Mouse (Mus musculus) thymus, adult 2 months (tissue): ENCODE results near the gene P2rx7. TPM values are rescaled to one million over a fixed set of nuclear protein-coding genes. Genes with fewer than 3 reads are reported as not detected.
"Not testable (repeated sequence)": the region's sequence is repeated elsewhere in the genome, so short reads cannot be mapped to it uniquely, and the experiment has no call there.

Experiments
- DNase-seq: peaks from one replicate; pipeline ENCODE4 v3.0.0; 2021
- H3K27ac ChIP-seq: fragments of 200-500 bp; 2 replicates; pipeline ENCODE4 v1.5.1; 2012; ENCODE audit warnings: low read length, control low read depth; ENCODE audit not compliant: control insufficient read depth, insufficient read depth
- H3K27me3 ChIP-seq: fragments of 200-500 bp; 2 replicates; pipeline ENCODE4 v1.6.1; 2012; ENCODE audit warnings: mild to moderate bottlenecking, low read length, moderate library complexity, mixed read lengths; ENCODE audit not compliant: control insufficient read depth, insufficient read depth
- H3K36me3 ChIP-seq: fragments of 200-500 bp; 2 replicates; pipeline ENCODE4 v1.6.1; 2012; ENCODE audit warnings: mild to moderate bottlenecking, low read length, moderate library complexity; ENCODE audit not compliant: control insufficient read depth, insufficient read depth
- H3K4me1 ChIP-seq: fragments of 200-500 bp; replicated peaks from 2 replicates; pipeline ENCODE4 v1.6.1; 2012; ENCODE audit warnings: low read length; ENCODE audit not compliant: control insufficient read depth, insufficient read depth
- H3K4me3 ChIP-seq: fragments of 200-500 bp; 2 replicates; pipeline ENCODE4 v1.5.1; 2012; ENCODE audit warnings: mild to moderate bottlenecking, low read length, control low read depth, moderate library complexity; ENCODE audit not compliant: control insufficient read depth, insufficient read depth
- CTCF ChIP-seq: fragments of 200-500 bp; IDR thresholded peaks from 2 replicates; pipeline ENCODE4 v1.5.1; 2012; ENCODE audit warnings: mild to moderate bottlenecking, control low read depth, low read length, moderate library complexity, borderline replicate concordance; ENCODE audit not compliant: control insufficient read depth, poor library complexity, insufficient read depth; ENCODE audit errors: extremely low read depth
- POLR2A ChIP-seq: fragments of 200-500 bp; IDR thresholded peaks from 2 replicates; pipeline ENCODE4 v1.6.1; 2012; ENCODE audit warnings: mild to moderate bottlenecking, low read length, control low read depth, moderate library complexity; ENCODE audit not compliant: control insufficient read depth, poor library complexity, insufficient read depth; ENCODE audit errors: extremely low read depth
- WGBS: fragments of 180-500 bp; shearing (Covaris S2); methylation state at CpG from one replicate; pipeline ENCODE4 v1.1.7; 2018; 5-methylcytosine and 5-hydroxymethylcytosine counted together
- polyA plus RNA-seq: library from polyadenylated mRNA; depleted of rRNA; stranded (reverse); fragments of >200 nt; gene quantifications from 2 replicates; pipeline ENCODE4 v1.2.3, GENCODE M21; 2012

Gene P2rx7
- polyA plus RNA-seq, 1 experiment = 18.5 TPM

DNA sequence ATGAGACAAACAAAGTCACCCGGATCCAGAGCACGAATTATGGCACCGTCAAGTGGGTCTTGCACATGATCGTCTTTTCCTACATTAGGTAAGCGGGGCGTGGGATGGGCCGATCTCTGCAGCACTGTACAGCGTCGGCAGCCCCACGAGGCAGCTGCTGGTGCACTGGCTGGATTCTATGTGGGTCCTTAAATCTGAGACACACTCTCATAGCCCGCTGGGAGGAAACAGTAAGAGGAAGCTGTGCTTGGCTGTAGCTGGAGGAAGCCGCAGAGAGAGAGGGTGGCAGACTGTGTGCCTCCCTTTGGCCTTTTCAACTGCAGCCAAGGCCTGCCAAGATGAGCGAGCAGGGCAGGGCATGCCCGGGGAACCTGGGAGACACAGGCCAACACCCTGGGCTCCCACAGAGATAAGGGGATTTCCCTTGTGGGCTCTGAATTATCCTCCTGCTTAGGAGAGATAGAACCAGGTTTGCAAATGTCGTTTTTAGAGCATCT lies 448 bp downstream of the P2rx7 start:
- Histone ChIP-seq H3K36me3 (no peaks in the 10 kb centered on the region), H3K27ac (no peak overlapping the region), H3K4me3 (peak overlapping the region; percentile 2; the same call in 1 of the 2 replicates), H3K27me3 (no peaks in the 10 kb centered on the region), H3K4me1 (peaks cover 35% of the 10 kb centered on the region)
- peak; percentile 40 for DNase-seq
- no peak for TF ChIP-seq CTCF
- TF ChIP-seq POLR2A = no peak
- WGBS = 8% methylated on average over 15 of the region's 15 CpGs

- no peak for TF ChIP-seq POLR2A
- TF ChIP-seq CTCF = no peak
- Histone ChIP-seq H3K27me3 (no peaks in the 10 kb centered on the region), H3K4me1 (peaks cover 41% of the 10 kb centered on the region), H3K4me3 (no peak overlapping the region), H3K27ac (no peak overlapping the region), H3K36me3 (no peaks in the 10 kb centered on the region)
- WGBS = 29% methylated on average over 6 of the region's 6 CpGs
- DNase-seq = no peak
These were observed 1.6 kb downstream of the P2rx7 start for GRCm38 (mm10) chr5:122645290-122645689.

GRCm38 (mm10) chr5:122646050-122646449 lies 2.3 kb downstream of the P2rx7 start:
- Histone ChIP-seq H3K4me1 (peaks cover 47% of the 10 kb centered on the region), H3K4me3 (no peak overlapping the region), H3K36me3 (no peaks in the 10 kb centered on the region), H3K27ac (no peak overlapping the region), H3K27me3 (no peaks in the 10 kb centered on the region)
- 51% methylated on average over 11 of the region's 11 CpGs for WGBS
- no peak for DNase-seq
- TF ChIP-seq CTCF (no peak), POLR2A (no peak)

DNA sequence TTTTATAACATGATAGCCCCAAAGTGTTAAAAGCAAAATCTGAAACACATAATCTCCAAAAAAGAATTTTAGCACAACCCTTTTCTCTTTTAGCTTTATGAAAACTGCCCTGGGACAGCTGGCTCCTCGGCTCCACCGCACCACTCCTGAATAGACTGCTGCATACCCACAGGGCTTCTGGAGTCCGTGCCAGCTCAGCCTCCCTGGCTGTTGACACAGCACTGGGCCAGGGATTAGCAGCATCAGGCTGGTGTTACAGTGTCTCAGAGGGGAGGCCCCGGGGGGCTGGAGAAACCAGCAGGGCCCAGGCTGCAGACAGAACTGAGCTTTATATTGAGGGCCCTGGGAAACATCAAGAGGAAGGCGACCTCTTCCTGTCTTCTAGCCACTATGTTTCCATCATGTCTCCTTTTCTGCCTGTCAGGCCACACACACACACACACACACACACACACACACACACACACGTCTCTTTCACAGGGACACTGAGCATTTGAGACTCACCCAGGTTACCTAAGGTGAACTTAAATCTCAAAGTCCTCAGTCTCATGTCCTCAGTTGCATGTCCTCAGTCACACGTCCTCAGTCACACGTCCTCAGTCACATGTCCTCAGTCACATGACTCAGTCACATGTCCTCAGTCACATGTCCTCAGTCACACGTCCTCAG lies 3.7 kb downstream of the P2rx7 start:
- no peak overlapping the region for H3K4me3 ChIP-seq
- TF ChIP-seq CTCF (no peak), POLR2A (no peak)
- H3K4me1 ChIP-seq = peaks cover 51% of the 10 kb centered on the region
- H3K27me3 ChIP-seq = no peaks in the 10 kb centered on the region
- H3K36me3 ChIP-seq = no peaks in the 10 kb centered on the region
- no peak for DNase-seq
- WGBS = 60% methylated on average over 9 of the region's 9 CpGs
- no peak overlapping the region for H3K27ac ChIP-seq

GRCm38 (mm10) chr5:122647952-122648374 lies 4.3 kb downstream of the P2rx7 start:
- H3K4me3 ChIP-seq, H3K36me3 ChIP-seq, H3K27me3 ChIP-seq, DNase-seq, H3K27ac ChIP-seq: not testable (repeated sequence)
- WGBS = 97% methylated on average over 14 of the region's 14 CpGs
- H3K4me1 ChIP-seq = peaks cover 56% of the 10 kb centered on the region

- DNase-seq = no peak
These were observed 5.6 kb downstream of the P2rx7 start for GRCm38 (mm10) chr5:122649264-122649663.

GRCm38 (mm10) chr5:122650100-122650499 lies 6.4 kb downstream of the P2rx7 start:
- Histone ChIP-seq H3K36me3 (no peaks in the 10 kb centered on the region), H3K27ac (no peak overlapping the region), H3K4me3 (no peak overlapping the region), H3K4me1 (peaks cover 62% of the 10 kb centered on the region), H3K27me3 (no peaks in the 10 kb centered on the region)
- 26% methylated on average over 8 of the region's 8 CpGs for WGBS
- DNase-seq = peak; percentile 43
- TF ChIP-seq CTCF = no peak
- TF ChIP-seq POLR2A = no peak

More at GRCm38 (mm10) chr5:122649264-122649663, 5.6 kb downstream of the P2rx7 start:
- TF ChIP-seq POLR2A = no peak
- no peak for TF ChIP-seq CTCF
- Histone ChIP-seq H3K27ac (no peak overlapping the region), H3K36me3 (no peaks in the 10 kb centered on the region), H3K4me3 (no peak overlapping the region), H3K4me1 (peaks cover 61% of the 10 kb centered on the region), H3K27me3 (no peaks in the 10 kb centered on the region)
- 91% methylated on average over 8 of the region's 8 CpGs for WGBS
